Mouse (Mus musculus) c-Kit-positive CD71-negative TER-119-negative erythroid progenitor cells, embryonic 14.5 days (primary cell): ENCODE measurements around the gene Tdg.

Source experiments
- DNase-seq: peaks from one replicate; pipeline ENCODE4 v3.0.0-alpha.2; 2013; ENCODE audit warnings: low read depth

The Tdg gene

DNA sequence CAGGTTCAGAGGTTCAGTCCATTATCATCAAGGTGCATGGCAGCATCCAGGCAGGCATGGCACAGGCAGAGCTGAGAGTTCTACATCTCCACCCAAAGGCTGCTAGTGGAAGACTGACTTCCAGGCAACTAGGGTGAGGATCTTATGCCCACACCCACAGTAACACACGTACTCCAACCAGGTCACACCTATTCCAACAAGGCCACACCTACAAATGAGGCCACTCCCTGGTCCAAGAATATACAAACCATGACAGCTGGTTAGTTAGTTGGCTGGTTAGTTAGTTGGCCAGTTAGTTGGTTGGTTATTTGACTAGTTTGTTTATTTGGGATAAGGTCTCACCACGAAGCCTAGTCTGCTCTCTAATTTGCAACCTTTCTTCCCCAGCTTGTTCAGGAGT, 33.7 kb downstream of the Tdg start:
- no peak for DNase-seq

DNA sequence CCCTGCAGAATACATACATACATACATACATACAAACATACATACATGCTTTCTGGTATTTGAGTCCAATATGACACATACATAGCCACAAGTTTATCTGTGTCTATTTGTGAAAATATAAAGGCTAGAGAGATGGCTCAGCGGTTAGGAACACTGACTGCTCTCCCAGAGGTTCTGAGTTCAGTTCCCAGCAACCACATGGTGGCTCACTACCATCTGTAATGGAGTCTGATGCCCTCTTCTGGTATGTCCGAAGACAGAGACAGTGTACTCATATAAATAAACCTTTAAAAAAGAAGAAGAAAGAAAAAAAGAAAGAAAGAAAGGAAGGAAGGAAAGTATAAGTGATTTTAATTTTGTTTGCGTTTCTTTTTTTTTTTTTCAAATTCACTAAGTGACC, 36.3 kb downstream of the Tdg start:
- DNase-seq = no peak

DNA sequence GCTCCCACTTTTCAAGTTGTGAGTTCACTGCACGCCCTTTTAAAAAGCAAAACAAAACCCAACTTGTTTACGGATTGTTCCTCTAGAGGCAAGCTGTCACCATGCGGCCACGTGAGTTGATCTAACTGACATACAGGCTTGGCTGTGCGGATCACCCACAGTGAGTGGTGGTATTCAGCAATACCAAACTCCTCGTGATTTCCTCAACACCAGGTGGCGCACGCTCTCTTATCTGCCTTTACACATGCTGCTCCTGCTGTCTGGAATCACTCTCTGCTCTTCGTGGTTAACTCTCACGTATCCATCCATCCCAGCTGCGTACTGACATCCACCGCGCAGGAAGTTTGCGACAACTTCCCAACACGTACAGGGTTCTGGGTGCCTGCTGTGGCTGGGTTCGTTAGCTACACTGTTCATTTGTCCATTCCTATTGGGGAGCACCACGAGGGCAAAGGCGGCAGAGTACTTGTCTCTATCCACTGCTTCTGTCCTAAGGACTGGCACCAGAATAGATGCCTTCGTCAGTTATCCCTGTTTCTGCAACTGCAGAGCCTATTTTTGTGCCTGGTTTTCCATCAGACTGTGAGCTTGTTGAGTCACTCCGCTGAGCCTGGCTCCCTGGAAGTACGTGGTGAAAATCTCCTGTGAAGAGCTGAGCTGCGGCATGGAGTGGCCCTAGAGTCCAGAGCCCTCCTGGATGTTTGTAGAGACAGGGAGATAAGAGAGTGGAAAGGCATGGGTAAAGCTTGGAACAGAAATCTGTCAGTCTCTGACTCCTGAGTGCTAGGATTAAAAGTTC, 37.0 kb downstream of the Tdg start:
- DNase-seq = peak; percentile 76

- no peak for DNase-seq
Measured at GRCm38 (mm10) chr10:82670205-82670604, 40.6 kb downstream of the Tdg start.

- no peak for DNase-seq
Measured at GRCm38 (mm10) chr10:82676949-82677348, 47.3 kb downstream of the Tdg start.

GRCm38 (mm10) chr10:82680769-82681168, 51.1 kb downstream of the Tdg start:
- no peak for DNase-seq

- DNase-seq = no peak
Measured at GRCm38 (mm10) chr10:82681639-82682038, 52.0 kb downstream of the Tdg start.

GRCm38 (mm10) chr10:82685440-82685839, 55.8 kb downstream of the Tdg start:
- no peak for DNase-seq

DNA sequence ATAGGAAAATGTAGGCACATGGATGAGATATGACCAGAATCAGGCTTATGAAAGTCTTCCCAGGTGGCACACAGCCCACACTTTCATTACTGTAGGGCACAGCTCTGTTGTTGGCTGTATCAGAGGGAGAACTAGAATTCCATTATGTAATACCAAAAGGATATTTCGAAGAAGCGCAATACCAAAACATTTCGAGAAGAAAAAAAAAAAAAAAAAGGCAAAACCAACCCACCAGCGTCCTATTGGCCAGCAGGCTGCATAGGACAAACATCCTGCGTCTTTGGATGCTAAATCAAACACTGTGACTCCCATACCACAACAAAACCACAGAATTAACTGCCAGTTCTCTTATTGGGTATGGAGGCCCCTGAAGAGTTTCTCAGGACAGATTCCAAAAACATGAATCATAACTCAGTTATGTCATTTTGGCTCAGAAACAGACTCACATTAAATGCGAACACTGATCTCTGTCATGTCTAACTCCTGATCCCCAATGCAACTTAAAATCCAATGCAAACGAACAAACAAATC, 60.1 kb downstream of the Tdg start:
- DNase-seq = no peak

- no peak for DNase-seq
Measured at GRCm38 (mm10) chr10:82690494-82690893, 60.9 kb downstream of the Tdg start, which contains the start of gene Glt8d2. Gene Glt8d2, minus strand, starts transcription at chr10:82690650.

DNA sequence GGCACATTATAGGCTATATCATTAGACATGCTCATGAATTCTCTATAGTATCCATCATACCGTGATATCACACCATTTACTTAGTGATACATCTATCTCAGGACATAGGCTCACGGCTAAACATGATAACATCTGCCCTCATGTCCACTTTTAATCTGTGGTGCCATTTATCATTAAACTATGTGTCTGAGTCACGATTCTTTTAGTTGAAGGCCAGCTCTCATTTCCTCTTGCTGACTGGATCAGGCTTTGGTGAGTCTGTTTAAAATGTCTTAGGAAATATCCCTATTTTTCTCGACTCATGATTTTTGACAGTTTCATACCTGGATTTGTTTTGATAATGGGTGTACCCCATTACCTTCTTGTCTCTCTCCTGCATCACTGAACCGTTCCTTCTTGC, 66.3 kb downstream of the Tdg start, which contains the start of gene Hcfc2:
Gene Hcfc2 (plus strand): TSS at position 205 of the 400 bp plus-strand sequence.
- no peak for DNase-seq

DNA sequence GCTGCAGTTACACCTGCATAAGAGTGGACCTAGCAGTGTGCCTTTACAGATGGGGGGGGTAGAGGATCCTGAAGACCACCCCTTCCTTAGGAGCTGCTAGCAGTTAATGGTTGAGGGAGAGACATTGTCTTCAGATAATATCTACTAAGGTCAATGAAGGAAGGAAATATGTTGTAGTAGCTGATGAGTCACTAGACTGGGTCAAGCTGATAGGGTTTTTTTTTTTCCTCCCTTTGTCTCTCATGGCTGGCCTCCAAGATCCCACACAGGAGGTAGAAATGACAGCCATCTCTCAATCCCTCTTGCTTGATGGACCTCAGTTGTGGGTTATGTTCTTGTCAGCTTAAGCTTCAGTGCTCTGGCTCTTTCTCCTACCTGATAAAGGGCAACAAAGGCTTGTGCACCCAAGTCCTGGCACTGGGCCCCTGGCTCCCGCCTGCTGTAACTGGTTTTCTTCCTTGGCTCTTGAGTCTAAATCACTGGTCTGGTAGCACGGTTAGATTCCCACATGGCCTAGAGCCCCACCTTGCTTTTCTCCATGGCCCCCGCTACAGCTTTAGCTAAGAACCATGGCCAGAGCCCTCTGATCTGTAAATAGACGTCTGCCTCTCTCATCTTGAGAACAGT, 66.9 kb downstream of the Tdg start:
- peak; percentile 17 for DNase-seq

DNA sequence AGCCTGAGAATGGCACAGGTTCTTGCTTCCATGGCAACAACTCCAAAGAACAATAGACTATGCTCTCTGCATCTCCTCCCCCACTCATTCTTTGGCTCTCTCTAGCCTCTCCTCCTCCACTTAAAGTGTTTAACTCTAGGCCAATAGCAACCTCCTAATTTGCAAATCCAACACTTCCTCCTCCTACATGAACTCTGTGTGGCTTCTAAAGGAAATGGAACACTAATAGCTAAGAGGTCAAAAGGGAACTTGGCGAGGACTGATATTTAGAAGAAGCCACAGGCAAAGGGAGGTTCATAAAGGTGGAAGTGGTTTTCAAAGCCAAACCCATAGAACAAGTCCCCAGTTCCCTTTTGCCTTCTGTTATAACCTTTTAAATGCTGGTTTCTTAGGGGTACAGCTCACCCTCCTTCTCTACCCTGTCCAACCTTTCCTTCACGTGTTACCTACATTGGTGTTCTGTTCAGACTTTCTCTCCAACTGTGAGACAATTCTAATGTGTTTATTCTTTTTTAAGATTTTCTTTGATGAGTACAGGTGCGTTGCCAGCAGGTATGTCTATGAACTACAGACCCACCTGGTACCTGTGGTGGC, 67.8 kb downstream of the Tdg start:
- DNase-seq = peak; percentile 60

DNA sequence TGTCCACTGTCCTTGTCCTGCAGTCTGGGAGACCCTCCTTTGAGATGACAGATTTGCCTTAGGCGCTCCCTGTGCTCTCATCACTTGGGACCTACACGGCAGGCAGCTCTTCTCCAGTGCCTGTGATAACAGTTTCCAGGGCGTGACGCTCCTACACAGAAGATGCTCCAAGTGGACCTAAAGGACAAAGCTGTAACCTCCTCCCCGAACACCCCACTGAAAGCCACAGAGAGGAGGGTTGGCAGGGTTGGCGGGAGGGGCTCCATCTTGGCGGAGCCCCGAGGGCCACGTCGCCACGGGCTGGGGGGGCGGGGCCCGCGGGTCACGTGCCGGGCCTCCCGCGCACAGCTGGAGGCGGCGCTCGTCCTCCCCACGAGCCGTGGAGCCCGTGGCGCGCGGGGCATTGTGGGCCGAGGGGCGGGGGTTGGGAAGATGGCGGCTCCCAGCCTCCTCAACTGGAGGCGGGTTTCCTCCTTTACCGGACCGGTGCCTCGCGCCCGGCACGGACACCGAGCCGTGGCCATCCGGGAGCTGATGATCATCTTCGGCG, 69.2 kb downstream of the Tdg start:
- DNase-seq = peak; percentile 59

DNA sequence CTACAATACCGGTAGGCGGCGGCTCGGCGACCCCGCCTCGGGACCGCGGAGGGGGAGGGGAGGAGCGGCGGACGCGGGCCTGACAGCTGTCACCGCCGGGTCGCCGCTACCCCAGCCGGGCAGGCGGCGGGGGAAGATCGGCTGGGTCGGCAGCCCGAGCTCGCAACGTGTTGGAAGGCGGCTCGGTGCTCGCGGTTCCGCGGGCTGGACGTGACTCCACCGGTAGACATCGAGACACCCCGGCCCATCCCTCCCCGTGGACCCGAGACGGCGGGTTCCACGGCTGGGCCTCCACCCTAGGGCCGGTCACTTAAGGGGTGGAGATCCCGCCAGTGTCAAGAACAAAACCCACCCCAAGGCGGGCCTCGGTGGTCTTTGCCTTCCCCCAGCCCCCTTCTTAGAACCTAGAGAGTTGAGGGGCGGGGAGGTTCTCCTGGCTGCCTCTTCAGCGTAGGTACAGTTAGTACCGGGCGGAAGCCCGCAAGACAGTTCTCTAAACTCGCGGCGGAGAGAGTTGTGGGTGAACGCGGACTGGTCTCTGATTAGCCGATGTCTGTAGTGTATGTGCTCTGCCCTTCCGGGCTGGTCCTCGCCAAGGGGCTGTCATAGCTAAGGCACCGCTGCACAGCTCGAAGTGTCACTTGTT, 69.8 kb downstream of the Tdg start:
- peak; percentile 46 for DNase-seq
